Mouse (Mus musculus) cerebellum, adult 18-20 months (tissue): Measurements from ENCODE around the gene Fcho1.
"Not testable (repeated sequence)": the region's sequence is repeated elsewhere in the genome, so short reads cannot be mapped to it uniquely, and the experiment has no call there.

ENCODE experiments used
- DNase-seq, 2 experiments: peaks; one replicate each; pipeline ENCODE4 v3.0.0; 2021

Gene Fcho1

GRCm38 (mm10) chr8:71717096-71717495, 8.4 kb downstream of the Fcho1 start:
- DNase-seq, result no peak

DNA sequence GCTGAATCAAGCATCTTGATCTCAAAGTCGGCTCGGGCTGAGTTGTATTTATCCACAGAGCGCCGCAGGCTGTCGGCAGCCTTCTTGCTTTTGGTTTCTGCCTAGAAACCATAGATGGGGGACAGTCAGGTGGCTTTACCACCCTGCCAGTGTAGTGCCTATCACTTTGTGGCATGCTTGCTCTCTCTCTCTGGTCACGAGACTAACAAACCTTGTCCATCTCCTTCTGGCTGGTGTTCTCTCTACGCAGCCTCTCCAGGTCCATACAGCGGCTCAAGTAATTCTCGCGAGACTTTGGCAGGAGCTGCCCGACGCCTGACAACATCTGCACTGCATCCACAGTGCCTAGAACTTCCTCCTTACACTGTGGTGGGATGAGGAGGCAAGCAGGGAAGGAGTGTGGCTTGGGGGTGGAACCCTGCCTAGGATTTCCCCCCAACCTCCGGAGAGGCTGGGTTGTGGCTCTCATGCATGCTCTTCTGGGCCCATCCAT, 8.9 kb downstream of the Fcho1 start:
- DNase-seq, result no peak

DNA sequence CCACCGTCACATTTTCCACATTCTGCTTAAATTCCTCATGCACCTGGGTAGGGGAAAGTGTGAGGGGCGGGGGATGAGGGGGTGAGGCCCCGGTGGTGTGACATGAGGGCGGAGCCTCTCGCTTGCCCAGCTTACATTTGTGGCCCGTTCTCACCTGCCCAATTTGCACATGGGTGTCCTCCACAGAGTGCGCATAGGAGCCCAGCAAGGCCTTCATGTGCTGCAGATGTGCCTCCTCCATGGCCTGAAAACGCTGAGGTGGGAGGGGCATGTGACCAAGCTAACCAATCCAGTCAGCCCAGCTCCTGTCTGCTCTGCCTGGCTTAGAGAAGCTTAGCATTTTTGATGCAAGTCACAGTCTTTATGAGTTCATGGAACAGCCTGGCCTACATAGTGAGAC, 10.0 kb downstream of the Fcho1 start:
- no peak for DNase-seq

GRCm38 (mm10) chr8:71711574-71711973, 13.9 kb downstream of the Fcho1 start:
- DNase-seq, result peak in 1 of 2 experiments; percentile 3

DNA sequence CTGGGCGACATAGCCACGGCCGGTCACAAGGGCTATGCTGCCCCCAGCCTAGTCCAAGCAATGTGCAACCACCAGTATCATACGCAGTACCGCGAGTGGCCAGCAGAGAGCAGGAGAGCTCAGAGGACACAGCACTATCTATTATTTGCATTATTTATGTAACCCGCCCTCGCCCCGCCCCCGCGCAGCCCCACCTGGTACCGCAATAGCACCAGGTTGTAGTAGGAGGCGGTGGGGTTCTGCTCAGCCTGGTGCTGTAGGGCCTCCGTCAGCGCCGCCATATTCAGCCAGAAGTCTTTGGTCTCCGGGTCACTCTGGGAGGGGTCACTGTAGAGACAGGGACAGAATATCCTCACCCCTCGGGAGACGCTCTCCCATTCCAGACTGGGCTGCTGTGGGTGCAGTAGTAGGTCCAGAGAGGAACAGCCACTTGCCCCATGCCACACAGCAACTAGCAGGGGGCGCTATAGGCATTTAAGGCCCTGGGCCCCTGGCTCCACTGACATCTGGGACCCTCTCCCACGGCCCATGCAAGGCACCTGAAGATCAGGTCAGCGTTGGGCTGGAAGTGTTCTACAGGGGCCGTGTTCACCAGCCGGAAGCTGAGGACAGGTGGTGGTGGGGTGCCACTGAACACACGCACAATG, 15.6 kb downstream of the Fcho1 start:
- DNase-seq, result peak; percentile 94 to 96

GRCm38 (mm10) chr8:71709134-71709799, 16.2 kb downstream of the Fcho1 start:
- peak in 1 of 2 experiments; percentile 16 for DNase-seq

DNA sequence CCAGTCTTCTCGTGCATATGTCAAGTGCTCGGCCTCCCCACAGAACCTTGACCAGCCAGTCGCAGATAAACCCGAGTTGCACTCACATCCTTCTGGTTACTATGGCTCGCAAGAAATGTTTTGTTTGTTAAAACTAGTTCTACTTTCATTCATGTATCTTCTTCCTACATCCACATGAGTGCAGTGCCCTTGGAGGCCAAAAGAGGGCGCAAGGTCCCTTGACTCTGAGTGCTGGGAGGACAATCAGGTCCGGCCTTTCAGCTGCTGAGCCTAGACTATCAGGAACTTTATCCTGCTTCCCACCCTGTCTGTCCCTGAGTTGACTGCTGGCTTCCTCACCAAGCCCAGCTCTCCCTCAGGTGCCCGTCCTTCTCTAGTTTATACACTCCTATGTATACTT, 17.6 kb downstream of the Fcho1 start:
- DNase-seq, result peak; percentile 50 to 54

- not testable (repeated sequence) for DNase-seq
Observed at GRCm38 (mm10) chr8:71703400-71703799, 22.1 kb downstream of the Fcho1 start.

DNA sequence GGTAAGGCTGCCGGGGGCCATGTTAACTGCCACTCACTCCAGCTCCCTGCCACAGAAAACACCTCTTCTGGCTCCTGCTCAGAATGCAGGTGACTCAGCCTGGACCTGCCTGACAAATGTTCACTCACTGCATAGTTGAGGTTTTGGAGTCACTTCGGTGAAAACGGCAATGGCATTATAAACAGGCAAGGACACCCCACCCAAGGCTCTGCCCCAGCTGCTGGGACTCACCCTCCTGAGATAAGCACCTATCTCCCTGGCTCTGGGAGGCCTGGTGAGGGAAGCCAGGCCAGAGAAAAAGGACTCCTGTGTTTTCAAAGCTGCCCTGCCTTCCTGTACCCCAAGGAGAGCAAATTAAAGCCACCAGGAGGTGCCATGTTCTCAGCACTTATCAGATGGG, 22.6 kb downstream of the Fcho1 start:
- no peak for DNase-seq

DNA sequence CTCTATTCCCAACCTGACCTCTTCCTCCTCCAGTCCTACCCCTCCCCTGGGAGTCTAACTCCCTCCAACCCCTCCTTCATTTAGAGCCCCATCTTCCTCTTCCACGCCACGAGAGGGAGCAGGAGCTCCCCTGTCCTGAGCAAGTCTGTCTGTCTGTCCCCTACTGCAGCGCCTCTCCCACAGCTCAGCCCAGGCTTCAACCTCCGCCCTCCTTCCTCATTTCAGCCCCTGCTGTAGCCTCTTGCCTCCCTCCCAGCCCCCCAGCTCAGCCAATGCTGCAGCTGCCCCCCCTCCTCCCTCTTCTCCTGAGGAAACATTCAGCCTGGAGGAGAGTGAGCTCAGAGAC, 23.5 kb downstream of the Fcho1 start:
- no peak for DNase-seq

DNA sequence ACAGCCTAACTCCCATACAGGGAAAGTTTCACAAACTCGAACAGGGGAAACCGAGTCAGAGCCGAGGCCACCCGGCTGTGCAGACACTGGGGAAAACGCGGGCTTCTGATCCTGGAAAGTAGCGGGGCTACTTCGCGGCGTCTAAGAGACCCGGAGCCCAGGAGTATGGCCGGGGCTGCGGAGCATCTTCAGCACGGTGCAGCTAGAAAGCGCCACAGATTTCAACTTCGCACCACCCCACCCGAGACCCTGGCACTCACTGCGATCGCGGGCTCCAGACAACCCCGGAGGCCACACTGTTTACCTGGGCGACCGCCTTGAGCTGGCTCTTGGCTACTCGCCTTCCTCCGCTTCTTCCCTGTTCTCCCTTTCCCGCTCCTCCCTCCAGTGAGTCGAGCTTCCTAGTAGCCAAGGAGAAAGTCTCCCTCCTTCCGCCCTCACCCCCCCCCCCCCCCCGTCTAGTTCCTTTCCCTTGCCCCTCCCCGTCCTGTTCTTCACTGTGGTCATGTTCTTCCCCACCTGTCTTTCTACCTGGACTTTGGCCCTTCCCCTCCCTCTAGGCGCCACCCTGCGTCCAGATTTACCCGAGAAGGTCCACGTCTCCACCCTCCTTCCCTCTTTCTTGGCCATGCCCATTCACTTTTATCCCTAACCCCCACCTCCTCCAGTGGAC, 24.0 kb downstream of the Fcho1 start, which contains the start of gene B3gnt3:
TSS of gene B3gnt3 (minus strand) at position 376 of the 673 bp plus-strand sequence.
- DNase-seq, result no peak

GRCm38 (mm10) chr8:71700493-71701269, 24.8 kb downstream of the Fcho1 start:
- DNase-seq, result no peak

DNA sequence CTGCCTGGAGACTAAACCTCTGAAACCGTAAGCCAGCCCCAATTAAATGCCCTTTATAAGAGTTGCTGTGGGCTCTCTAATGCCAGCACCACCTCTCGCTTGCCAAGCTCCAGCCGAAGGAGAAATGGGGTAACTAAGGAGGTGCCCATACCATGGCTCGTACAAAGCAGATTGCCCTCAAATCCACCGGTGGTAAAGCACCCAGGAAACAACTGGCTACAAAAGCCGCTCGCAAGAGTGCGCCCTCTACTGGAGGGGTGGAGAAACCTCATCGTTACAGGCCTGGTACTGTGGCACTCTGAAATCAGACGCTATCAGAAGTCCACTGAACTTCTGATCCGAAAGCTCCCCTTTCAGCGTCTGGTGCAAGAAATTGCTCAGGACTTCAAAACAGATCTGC, 30.1 kb downstream of the Fcho1 start:
- DNase-seq, result not testable (repeated sequence)

DNA sequence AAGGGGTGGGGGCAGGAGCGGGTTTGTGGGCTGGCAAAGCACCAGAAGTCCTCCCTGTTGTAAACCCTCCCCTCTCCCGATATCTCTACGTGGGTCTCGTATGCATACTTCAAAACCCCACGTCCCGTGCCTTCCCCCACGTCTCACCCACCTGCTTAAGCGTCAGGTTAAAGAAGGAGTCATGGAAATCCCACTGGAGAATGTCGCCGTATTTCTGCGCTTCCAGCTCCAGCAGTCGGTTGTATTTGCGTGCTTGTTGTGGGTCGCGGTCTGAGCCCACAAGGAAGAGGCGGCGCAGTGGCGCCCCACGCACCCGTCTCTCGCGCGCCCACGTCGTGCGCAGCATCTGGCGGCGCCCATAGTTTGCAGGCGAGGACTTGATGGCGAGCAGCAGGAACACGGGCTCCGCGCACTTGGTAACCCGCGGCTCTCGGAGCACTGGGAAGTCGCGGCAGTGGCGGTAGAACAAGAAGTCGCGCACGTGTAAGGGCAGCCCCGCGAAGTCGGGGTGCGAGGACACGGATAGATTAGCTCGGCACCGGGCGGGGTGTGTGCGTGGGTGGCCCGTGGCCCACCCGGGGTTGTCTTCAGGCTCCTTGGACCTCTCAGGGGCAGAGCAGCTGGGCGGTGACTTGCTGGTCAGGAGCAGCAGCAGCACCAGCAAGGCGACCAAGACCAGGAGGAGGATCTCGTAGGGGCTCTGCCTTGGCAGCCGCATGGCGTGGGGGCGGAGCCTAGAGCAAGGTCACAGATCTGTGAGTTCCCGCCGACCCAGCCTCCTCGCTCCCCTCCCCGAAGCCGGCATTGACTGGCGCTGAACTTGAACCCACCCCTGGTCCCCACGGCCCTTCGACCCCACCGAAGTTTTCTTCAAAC, 32.1 kb downstream of the Fcho1 start:
- DNase-seq, result no peak

GRCm38 (mm10) chr8:71692509-71692908, 33.0 kb downstream of the Fcho1 start:
- no peak for DNase-seq

DNA sequence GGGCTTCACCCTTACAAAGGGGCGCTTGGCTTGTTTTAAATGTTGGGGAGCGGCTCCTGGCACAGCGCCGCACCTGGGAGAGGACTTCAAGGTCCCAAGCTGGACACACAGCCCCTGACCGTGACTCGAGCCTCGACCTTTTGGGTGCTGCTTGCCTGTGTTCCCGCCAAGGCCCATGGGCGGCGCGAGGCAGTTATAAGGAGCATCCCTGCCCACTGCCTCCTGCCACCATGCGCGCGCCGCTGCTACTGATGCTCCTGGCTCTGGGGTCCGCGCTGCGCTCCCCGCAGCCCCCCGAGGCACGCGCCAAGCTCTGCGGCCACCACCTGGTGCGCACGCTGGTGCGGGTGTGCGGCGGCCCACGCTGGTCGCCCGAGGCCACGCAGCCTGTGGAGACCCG, 36.5 kb downstream of the Fcho1 start, which contains the start of gene Insl3:
TSS of gene Insl3 (plus strand) at position 187 of the 400 bp plus-strand sequence.
- DNase-seq, result peak in 1 of 2 experiments; percentile 2

- no peak for DNase-seq
Observed at GRCm38 (mm10) chr8:71687616-71688015, 37.9 kb downstream of the Fcho1 start.

- DNase-seq, result peak in 1 of 2 experiments; percentile 13
Observed at GRCm38 (mm10) chr8:71686143-71686734, 39.3 kb downstream of the Fcho1 start.

GRCm38 (mm10) chr8:71685573-71685972, 39.9 kb downstream of the Fcho1 start:
- peak in 1 of 2 experiments; percentile 24 for DNase-seq

DNA sequence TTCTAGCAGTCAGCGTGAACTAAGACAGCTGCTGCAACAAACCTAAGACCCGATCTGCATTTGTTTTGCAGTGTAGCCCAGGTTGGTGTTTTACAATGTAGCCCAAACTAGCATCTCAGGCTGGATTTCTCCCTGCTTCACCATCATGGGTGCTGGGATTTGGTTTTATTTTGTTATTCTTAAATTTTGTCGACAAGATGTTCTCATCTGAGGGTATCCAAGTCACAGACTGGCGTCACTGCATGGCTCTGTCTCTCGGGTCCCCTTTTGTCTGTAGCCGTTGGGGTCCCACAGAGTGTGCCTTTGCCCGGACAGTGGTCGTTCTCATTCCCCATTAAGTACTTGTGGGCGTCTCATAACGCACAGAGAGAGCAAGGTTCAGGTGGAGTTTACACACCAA, 40.8 kb downstream of the Fcho1 start:
- DNase-seq, result no peak

DNA sequence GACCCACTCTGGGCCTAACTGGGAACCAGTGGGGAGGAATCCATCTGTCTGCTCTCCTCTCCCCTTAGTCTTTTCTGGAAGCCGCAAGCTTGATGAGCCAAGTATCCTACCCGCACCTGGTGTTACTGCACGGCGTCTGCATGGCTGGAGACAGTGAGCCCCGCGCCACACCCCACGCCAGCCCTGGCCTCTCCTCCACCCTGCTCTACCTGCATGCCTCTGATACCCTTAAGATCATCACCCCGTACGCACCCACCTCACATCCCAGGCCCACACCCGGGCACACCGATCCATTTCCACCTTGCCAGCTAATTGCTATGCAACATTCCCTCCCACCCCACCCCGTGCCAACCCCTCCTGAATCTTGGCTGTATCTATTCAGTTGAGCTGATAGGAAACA, 42.7 kb downstream of the Fcho1 start:
- DNase-seq, result no peak
